In the genomic region with DNA sequence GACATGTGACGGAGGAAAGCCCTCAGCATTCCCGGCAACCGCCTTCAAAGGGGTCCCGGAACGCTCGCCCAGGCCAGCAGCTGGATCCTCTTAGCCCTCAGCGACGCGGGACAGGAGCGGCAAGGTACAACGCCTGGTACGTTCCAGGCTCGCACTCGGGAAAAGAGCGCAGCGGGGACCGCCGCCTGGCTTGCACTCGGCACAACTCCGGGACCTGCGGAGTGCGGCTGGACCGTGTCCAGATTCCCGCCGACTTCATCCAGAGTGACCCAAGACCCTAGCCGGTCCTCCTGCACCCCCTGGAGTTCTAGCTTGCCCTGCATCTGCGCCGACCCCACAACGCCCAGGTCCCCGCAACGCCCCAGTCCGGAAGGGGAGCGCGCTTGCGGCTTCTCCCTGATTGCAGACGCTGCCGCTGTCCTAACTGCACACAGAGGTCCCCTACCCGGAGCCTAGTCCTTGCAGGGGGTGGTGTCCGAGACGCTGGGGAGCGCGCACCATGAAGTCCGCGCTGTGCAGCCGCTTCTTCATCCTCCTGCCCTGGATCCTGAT, we compare ENCODE assay signal across 9 mouse cellular contexts. TPM values are rescaled to one million over a fixed set of nuclear protein-coding genes. Genes with fewer than 3 reads are reported as not detected.
DNase-seq lines count a peak whose midpoint lies in the region; ATAC-seq and TF ChIP-seq lines count a peak whose summit lies in the region.
"Had no signal": no experiment of that assay in that cellular context is flagged by ENCODE, and none has a peak within 500 bp of the region (broad histone marks: within the 10 kb centered on the region; RNA-seq: fewer than 3 reads in every experiment).

No protein-coding gene starts in this region.

- under 1% methylated on average over 35 of the region's 45 CpGs for WGBS in hindbrain, embryonic 16.5 days
- WGBS in midbrain, embryonic 13.5 days, result 0% methylated on average over 45 of the region's 45 CpGs
- under 1% methylated on average over 41 of the region's 45 CpGs for WGBS in stomach, postnatal 0 days

- DNase-seq in left cerebral cortex, adult 18-20 months (ENCODE audit: low spot score in 2 of 2), result peak; percentile 9 to 34
- no peak for DNase-seq in left cerebral cortex, adult 11 months (ENCODE audit: low spot score)
- DNase-seq in cerebellum, adult 8-10 months, result peak; percentile 55
- peak; percentile 40 for DNase-seq in forelimb bud, embryonic 11.5 days (ENCODE audit: low read depth, low spot score)
- DNase-seq in left cerebral cortex, postnatal 4 days, result peak; percentile 40
- peak; percentile 39 for DNase-seq in stomach, postnatal 0 days (ENCODE audit: low spot score)

- intact Hi-C loops in left cerebral cortex, postnatal 4 days (cut with DNase I), result loop anchor here (5.0 to 10.0 kb wide), 3 partner anchors 273 to 485 kb away; no protein-coding TSS in a partner anchor

- peaks cover 4% of the 10 kb centered on the region; the same call in 1 of the 2 replicates for H3K27me3 ChIP-seq in hindbrain, embryonic 16.5 days (replicated peaks; ENCODE audit: control insufficient read depth, insufficient read depth, low read length)
- H3K27me3 ChIP-seq in midbrain, embryonic 13.5 days, result peaks cover 36% of the 10 kb centered on the region
- H3K27me3 ChIP-seq in stomach, postnatal 0 days (ENCODE audit: control insufficient read depth, insufficient read depth, low read length), result peaks cover 10% of the 10 kb centered on the region; the same call in 1 of the 2 replicates

- peak overlapping the region; percentile 89 for H3K4me2 ChIP-seq in hindbrain, embryonic 16.5 days (ENCODE audit: low read length)
- H3K4me2 ChIP-seq in midbrain, embryonic 13.5 days (replicated peaks), result peak overlapping the region; percentile 91
- peak overlapping the region; percentile 94 for H3K4me2 ChIP-seq in stomach, postnatal 0 days (replicated peaks; ENCODE audit: low read depth)

- H3K4me1 ChIP-seq in hindbrain, embryonic 16.5 days (ENCODE audit: control insufficient read depth, insufficient read depth, low read depth, low read length), result peaks cover 16% of the 10 kb centered on the region
- H3K4me1 ChIP-seq in midbrain, embryonic 13.5 days (replicated peaks), result peaks cover 27% of the 10 kb centered on the region
- peaks cover 6% of the 10 kb centered on the region; the same call in 1 of the 2 replicates for H3K4me1 ChIP-seq in stomach, postnatal 0 days (replicated peaks; ENCODE audit: control insufficient read depth, insufficient read depth)

- H3K9ac ChIP-seq in hindbrain, embryonic 16.5 days (ENCODE audit: low read depth, low read length), result peak overlapping the region; percentile 66
- H3K9ac ChIP-seq in midbrain, embryonic 13.5 days (replicated peaks), result peak overlapping the region; percentile 77
- H3K9ac ChIP-seq in stomach, postnatal 0 days (ENCODE audit: low read length), result 0 out of 2 replicates have a peak overlapping the region, but pooled peaks have one; percentile 18

- H3K36me3 ChIP-seq in hindbrain, embryonic 16.5 days (ENCODE audit: control insufficient read depth, insufficient read depth, low read length), result no peaks in the 10 kb centered on the region
- H3K36me3 ChIP-seq in midbrain, embryonic 13.5 days, result no peaks in the 10 kb centered on the region
- H3K36me3 ChIP-seq in stomach, postnatal 0 days (ENCODE audit: control insufficient read depth, insufficient read depth, low read length), result no peaks in the 10 kb centered on the region
- H3K36me3 ChIP-seq: G1E had no signal

- no peak for TF ChIP-seq EP300 in stomach, postnatal 0 days (optimal IDR thresholded peaks at IDR 0.05)

- H3K27ac ChIP-seq in hindbrain, embryonic 16.5 days (ENCODE audit: low read depth, low read length), result peak overlapping the region; percentile 84
- peak overlapping the region; percentile 76 for H3K27ac ChIP-seq in midbrain, embryonic 13.5 days
- no peak overlapping the region for H3K27ac ChIP-seq in stomach, postnatal 0 days (replicated peaks)

- TF ChIP-seq CTCF in stomach, postnatal 0 days (IDR thresholded peaks at IDR 0.05; ENCODE audit: low read depth), result no peak

- peak; percentile 16; the same call in 1 of the 2 replicates for ATAC-seq in hindbrain, embryonic 16.5 days
- ATAC-seq in midbrain, embryonic 13.5 days, result peak; percentile 64
- peak; percentile 38 for ATAC-seq in stomach, postnatal 0 days (ENCODE audit: low FRiP score, low TSS enrichment)

- H3K9me3 ChIP-seq in hindbrain, embryonic 16.5 days (ENCODE audit: control insufficient read depth, low read length), result no peaks in the 10 kb centered on the region
- no peaks in the 10 kb centered on the region for H3K9me3 ChIP-seq in midbrain, embryonic 13.5 days
- no peaks in the 10 kb centered on the region for H3K9me3 ChIP-seq in stomach, postnatal 0 days (ENCODE audit: control insufficient read depth, low read length)
- H3K9me3 ChIP-seq: G1E had no signal

- H3K4me3 ChIP-seq in hindbrain, embryonic 16.5 days (ENCODE audit: low read length), result peak overlapping the region; percentile 55
- peak overlapping the region; percentile 75 for H3K4me3 ChIP-seq in midbrain, embryonic 13.5 days (replicated peaks)
- H3K4me3 ChIP-seq in stomach, postnatal 0 days (ENCODE audit: low read depth, low read length), result peak overlapping the region; percentile 52

RNA-seq across cellular contexts. Expression of a gene that starts 0.7 kb away (rescaled TPM):
- total RNA-seq in left cerebral cortex, adult 18-20 months (2021), result 1 to 10 TPM; 6.9 to 8.6 TPM
- polyA plus RNA-seq in hindbrain, embryonic 16.5 days (2015; fragmentation: Nextera tagmentation; extraction: Ambion mirVana), result 18.3 and 20.8 TPM in 2 replicates
- 10 to 100 TPM; 16.6 to 19.9 TPM for total RNA-seq in left cerebral cortex, postnatal 4 days (2021)
- polyA plus RNA-seq in midbrain, embryonic 13.5 days (2015; fragmentation: Nextera tagmentation; extraction: Ambion mirVana), result 6.7 and 9.0 TPM in 2 replicates
- polyA plus RNA-seq in stomach, postnatal 0 days (2015; fragmentation: Nextera tagmentation; extraction: Ambion mirVana), result 0.12 and 0.19 TPM in 2 replicates

Comparison
In these comparisons a context has a peak if more than half of its experiments do, and no peak if none do; other contexts are left out.
1. H3K9ac ChIP-seq: peak in every context shown above with its lines; median percentile 77 in midbrain, embryonic 13.5 days; 66 in hindbrain, embryonic 16.5 days; 18 in stomach, postnatal 0 days.